Mouse (Mus musculus) embryonic stem cell, embryonic (primary cell): ENCODE measurements around the gene Rnf208.

Experiments
- CTCF ChIA-PET, 4 experiments: fragments of 300-600 bp in 2 of 4; fragments of 350-600 bp in 2 of 4; sonication (Branson Sonifier 250); formaldehyde crosslinking; loops; one replicate each; lab custom pipeline; 2022; ENCODE audit warnings: inconsistent platforms in 2 of 4; lab: Charles Lee
- POLR2A ChIA-PET, 4 experiments: fragments of 300-600 bp in 2 of 4; fragments of 350-600 bp in 2 of 4; sonication (Branson Sonifier 250); formaldehyde crosslinking; loops; one replicate each; lab custom pipeline; 2022; ENCODE audit warnings: antibody characterized with exemption in 4 of 4, inconsistent platforms in 1 of 4; lab: Charles Lee

The Rnf208 gene

DNA sequence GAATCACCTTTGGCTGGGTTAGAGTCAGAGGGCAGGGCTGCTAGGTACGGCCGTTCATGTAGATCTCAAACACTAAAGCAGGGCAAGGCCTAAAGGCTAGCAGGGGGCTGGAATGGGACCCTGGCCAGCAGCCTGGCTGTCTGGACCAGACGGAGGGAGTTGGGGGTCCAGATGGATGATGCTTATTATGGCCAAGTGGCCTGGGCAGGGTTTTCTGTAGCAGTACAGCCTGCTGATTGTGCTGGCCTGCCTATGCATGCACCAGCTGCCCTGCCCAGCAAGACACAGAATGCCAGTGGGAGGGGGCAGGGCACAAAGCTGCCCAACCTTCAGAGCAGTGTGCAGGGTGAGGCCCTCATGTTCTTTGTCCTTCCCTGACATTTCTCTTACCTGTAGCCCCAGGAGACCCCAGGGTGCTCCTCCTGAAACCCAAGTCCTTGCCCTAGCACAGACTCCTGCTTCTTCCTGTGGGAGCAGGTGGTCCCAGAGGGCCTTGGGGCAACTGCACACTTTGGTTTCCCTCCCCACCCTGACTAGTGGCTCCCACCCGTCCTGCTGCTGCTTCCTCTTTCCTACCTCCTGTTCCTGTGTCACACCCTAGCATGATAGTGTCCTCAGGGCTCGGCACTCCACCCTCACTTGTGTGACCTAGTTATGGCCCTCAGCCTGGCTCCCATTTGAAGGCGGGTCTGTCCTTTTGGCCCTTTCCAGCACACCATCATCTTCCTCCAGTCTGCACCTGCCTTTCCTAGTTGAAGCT, 24.0 kb downstream of the Rnf208 start:
- CTCF ChIA-PET: interaction anchor here (0.6 to 5.0 kb wide), 8 partner anchors 13 to 315 kb away, joined by 3 to 16 read pairs (median 4); partner anchors contain the start of gene Ajm1 (in 1 of the 4)

GRCm38 (mm10) chr2:25266720-25267119, 24.7 kb downstream of the Rnf208 start:
- POLR2A ChIA-PET: interaction anchor here (0.5 to 75.9 kb wide), 30 partner anchors 11 to 1404 kb away, joined by 3 to 2347 read pairs (median 4); partner anchors contain the start of genes Tor4a (in 3 of the 4), Tubb4b (in 3 of the 4), Fam166a (in 2 of the 4) and Nelfb (in 2 of the 4)
- CTCF ChIA-PET: interaction anchor here in 2 of 4 experiments (1.4 to 5.0 kb wide), 3 partner anchors 13 to 314 kb away, joined by 3 to 16 read pairs (median 4); partner anchors contain the start of gene Ajm1 (in 1 of the 2)

More for the DNA sequence above, 24.0 kb downstream of the Rnf208 start:
- POLR2A ChIA-PET: interaction anchor here (0.5 to 75.9 kb wide), 29 partner anchors 10 to 1403 kb away, joined by 3 to 2347 read pairs (median 4); partner anchors contain the start of genes Cysrt1 (in 2 of the 4), Fam166a (in 2 of the 4), Nelfb (in 2 of the 4) and Rnf208 (in 2 of the 4)

- POLR2A ChIA-PET: interaction anchor here in 3 of 4 experiments (0.6 to 75.9 kb wide), 27 partner anchors 11 to 318 kb away, joined by 3 to 2347 read pairs (median 4); partner anchors contain the start of genes Tor4a (in 3 of the 3), Tubb4b (in 3 of the 3), Fam166a (in 2 of the 3) and Nelfb (in 2 of the 3)
- CTCF ChIA-PET: interaction anchor here in 3 of 4 experiments (0.5 to 5.0 kb wide), 5 partner anchors 12 to 314 kb away, joined by 3 to 16 read pairs (median 3); partner anchors contain the start of gene Ajm1 (in 1 of the 3)
These were observed 25.2 kb downstream of the Rnf208 start for GRCm38 (mm10) chr2:25267241-25267640.

DNA sequence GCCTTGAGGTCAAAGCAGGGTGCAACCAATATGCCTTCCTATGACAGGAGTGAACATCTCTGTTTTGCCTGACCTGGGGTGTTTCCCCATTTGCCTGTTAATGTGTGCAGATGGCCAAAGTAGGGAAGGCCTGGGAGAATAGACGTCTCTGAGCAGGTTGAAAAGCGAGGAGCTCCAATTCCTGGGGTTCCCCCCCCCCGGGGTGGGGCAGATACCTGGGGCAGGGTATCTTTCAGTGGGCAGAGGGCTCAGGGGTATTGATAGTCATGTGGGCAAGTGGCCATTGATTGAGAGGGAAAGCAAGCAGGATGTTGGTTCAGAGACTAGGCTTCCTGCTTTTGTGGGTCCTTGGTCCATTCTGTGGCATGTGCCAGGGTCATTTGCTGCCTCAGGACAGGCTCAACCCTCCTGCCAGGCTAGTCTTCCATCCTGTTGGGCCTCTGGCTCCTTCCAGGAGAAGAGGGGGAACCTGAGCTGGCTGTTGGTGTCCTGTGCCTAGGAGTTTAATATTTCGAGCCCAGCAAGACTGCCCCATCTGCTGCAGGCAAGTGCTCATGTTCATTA, 25.8 kb downstream of the Rnf208 start:
- CTCF ChIA-PET: interaction anchor here in 3 of 4 experiments (0.5 to 5.0 kb wide), 6 partner anchors 11 to 134 kb away, joined by 3 to 16 read pairs (median 3); no protein-coding TSS in a partner anchor
- POLR2A ChIA-PET: interaction anchor here in 3 of 4 experiments (0.6 to 75.9 kb wide), 24 partner anchors 11 to 292 kb away, joined by 3 to 2347 read pairs (median 4); partner anchors contain the start of genes Tubb4b (in 3 of the 3), Fam166a (in 2 of the 3), Nelfb (in 2 of the 3) and Rnf224 (in 2 of the 3)

DNA sequence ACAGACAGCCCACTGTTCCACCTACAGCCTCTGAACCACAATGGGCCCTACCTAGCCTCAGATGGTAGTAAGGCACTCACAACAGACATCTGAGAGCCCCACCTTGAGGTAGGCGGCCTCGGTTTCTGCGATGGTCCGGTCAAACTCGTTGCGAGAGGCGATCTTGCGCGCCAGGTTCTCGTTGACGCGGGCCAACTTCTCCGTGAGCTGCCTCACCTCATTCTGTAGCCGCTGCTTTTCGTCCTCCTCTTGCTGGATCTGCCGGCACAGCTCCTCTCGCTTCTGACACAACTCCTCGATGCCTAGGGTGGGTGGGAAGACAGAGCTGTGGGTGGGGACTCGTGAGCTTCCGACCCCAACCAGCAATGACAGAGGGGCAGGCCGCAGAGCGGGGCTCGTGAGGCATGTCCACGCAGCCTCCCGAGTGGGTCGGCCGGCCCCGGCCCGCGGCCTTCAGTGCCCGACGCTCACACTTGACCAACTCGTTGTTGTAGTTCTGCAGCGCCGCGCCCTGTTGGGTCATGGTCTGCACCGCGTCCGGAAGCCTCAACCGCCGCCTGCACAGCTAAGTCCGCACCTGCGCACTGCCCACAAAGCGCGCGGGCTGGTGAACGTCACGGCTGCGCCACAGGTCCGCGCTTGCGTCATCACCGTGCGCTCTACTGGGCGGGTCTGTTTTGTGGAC, 29.9 kb downstream of the Rnf208 start, which contains the start of the genes Ssna1 and Anapc2:
Gene Ssna1 (minus strand): TSS at position 612 of the 685 bp plus-strand sequence.
Gene Anapc2 (plus strand): TSS at position 652 of the 685 bp plus-strand sequence.
- ChIA-PET CTCF (interaction anchor here (0.6 to 2.5 kb wide), 32 partner anchors 9 to 806 kb away, joined by 3 to 11 read pairs (median 3); partner anchors contain the start of genes Nrarp (in 1 of the 4), Tprn (in 1 of the 4) and Traf2 (in 1 of the 4)), POLR2A (interaction anchor here (0.6 to 75.9 kb wide), 77 partner anchors 9 to 1174 kb away, joined by 3 to 2347 read pairs (median 4); partner anchors contain the start of genes Tprn (in 4 of the 4), Lrrc26 (in 3 of the 4), Man1b1 (in 3 of the 4) and Tubb4b (in 3 of the 4))

- ChIA-PET CTCF (interaction anchor here (0.7 to 2.5 kb wide), 24 partner anchors 9 to 274 kb away, joined by 3 to 11 read pairs (median 3); partner anchors contain the start of genes Nrarp (in 1 of the 4) and Traf2 (in 1 of the 4)), POLR2A (interaction anchor here (0.6 to 75.9 kb wide), 63 partner anchors 9 to 353 kb away, joined by 3 to 2347 read pairs (median 4); partner anchors contain the start of genes Tprn (in 4 of the 4), Lrrc26 (in 3 of the 4), Man1b1 (in 3 of the 4) and Tubb4b (in 3 of the 4))
These were observed 30.5 kb downstream of the Rnf208 start for GRCm38 (mm10) chr2:25272515-25272914.

DNA sequence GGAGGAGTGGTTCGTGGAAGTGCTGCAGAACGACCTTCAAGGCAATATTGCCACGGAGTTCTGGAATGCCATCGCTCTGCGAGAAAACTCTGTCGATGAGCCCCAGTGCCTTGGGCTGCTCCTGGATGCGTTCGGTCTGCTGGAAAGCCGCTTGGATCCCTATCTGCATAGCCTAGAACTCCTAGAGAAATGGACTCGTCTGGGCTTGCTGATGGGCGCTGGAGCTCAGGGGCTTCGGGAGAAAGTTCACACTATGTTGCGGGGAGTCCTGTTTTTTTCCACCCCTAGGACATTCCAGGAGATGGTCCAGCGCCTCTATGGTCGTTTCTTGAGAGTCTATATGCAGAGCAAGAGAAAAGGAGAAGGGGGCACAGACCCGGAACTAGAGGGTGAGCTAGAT, 31.0 kb downstream of the Rnf208 start:
- POLR2A ChIA-PET: interaction anchor here (0.6 to 75.9 kb wide), 38 partner anchors 9 to 353 kb away, joined by 3 to 2347 read pairs (median 4); partner anchors contain the start of genes Tprn (in 4 of the 4), Tubb4b (in 3 of the 4), Fam166a (in 2 of the 4) and Lrrc26 (in 2 of the 4)
- CTCF ChIA-PET: interaction anchor here in 3 of 4 experiments (0.5 to 2.5 kb wide), 13 partner anchors 8 to 129 kb away, joined by 3 to 11 read pairs (median 4); partner anchors contain the start of genes Nrarp (in 1 of the 3) and Tmem203 (in 1 of the 3)

GRCm38 (mm10) chr2:25278928-25279882, 37.1 kb downstream of the Rnf208 start:
- POLR2A ChIA-PET: interaction anchor here in 3 of 4 experiments (0.6 to 3.7 kb wide), 25 partner anchors 10 to 1357 kb away, joined by 3 to 21 read pairs (median 3); partner anchors contain the start of genes Lrrc26 (in 2 of the 3), Tprn (in 2 of the 3), Arrdc1 (in 1 of the 3) and Sapcd2 (in 1 of the 3)
- CTCF ChIA-PET: interaction anchor here (0.5 to 3.5 kb wide), 98 partner anchors 8 to 1131 kb away, joined by 3 to 28 read pairs (median 4); partner anchors contain the start of genes Tmem203 (in 3 of the 4), AL732309.1 (in 2 of the 4), Entpd2 (in 2 of the 4) and Tmem210 (in 2 of the 4)

DNA sequence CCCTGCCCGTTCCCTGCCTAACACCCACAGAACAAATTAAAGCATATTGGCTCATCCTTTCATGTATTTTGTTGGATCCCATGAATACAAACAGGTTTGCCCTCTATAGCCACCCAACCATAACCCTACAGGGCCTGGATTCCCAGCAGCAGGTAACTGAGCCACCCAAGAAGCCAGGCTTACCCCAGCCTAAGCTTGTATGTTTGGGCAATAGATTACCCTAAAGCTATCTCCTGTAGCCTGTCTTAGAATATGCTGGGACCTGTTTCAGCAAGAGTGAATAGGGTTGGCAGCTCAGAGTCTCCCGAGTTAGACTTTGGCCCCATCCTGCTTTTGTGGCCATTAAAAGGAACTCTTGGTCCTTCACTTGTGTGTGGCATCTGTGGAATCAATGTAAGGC, 43.5 kb downstream of the Rnf208 start:
- ChIA-PET POLR2A (interaction anchor here in 3 of 4 experiments (0.6 to 2.0 kb wide), 9 partner anchors 13 to 1112 kb away, joined by 3 to 6 read pairs (median 3); partner anchors contain the start of genes Anapc2 (in 1 of the 3), Dpp7 (in 1 of the 3), Ssna1 (in 1 of the 3) and Tprn (in 1 of the 3)), CTCF (no interaction called here)

- ChIA-PET POLR2A (interaction anchor here in 2 of 4 experiments (0.9 to 2.2 kb wide), 10 partner anchors 14 to 79 kb away, joined by 3 to 8 read pairs (median 4); partner anchors contain the start of genes Anapc2 (in 2 of the 2), Ssna1 (in 2 of the 2), Dpp7 (in 1 of the 2) and Nelfb (in 1 of the 2)), CTCF (interaction anchor here in 1 of 4 experiments (2.6 kb wide), 1 partner anchor 8 kb away, joined by 8 read pairs; no protein-coding TSS in a partner anchor)
These were observed 44.3 kb downstream of the Rnf208 start for GRCm38 (mm10) chr2:25286314-25286713.

GRCm38 (mm10) chr2:25286837-25287636, 45.0 kb downstream of the Rnf208 start:
- ChIA-PET CTCF (interaction anchor here in 2 of 4 experiments (1.7 to 2.6 kb wide), 2 partner anchors 8 to 9 kb away, joined by 8 to 13 read pairs; no protein-coding TSS in a partner anchor), POLR2A (interaction anchor here in 3 of 4 experiments (0.6 to 2.2 kb wide), 12 partner anchors 14 to 94 kb away, joined by 3 to 8 read pairs (median 4); partner anchors contain the start of genes Anapc2 (in 3 of the 3), Ssna1 (in 3 of the 3), Tprn (in 2 of the 3) and Man1b1 (in 1 of the 3))

GRCm38 (mm10) chr2:25287927-25288649, 46.0 kb downstream of the Rnf208 start, which contains the start of gene Tmem210:
Gene Tmem210, plus strand, starts transcription at chr2:25288145.
- POLR2A ChIA-PET: interaction anchor here in 3 of 4 experiments (0.6 to 3.5 kb wide), 17 partner anchors 9 to 93 kb away, joined by 3 to 16 read pairs (median 4); partner anchors contain the start of genes Anapc2 (in 3 of the 3), Ssna1 (in 3 of the 3), Tprn (in 3 of the 3) and Man1b1 (in 1 of the 3)
- CTCF ChIA-PET: interaction anchor here in 2 of 4 experiments (1.7 to 2.6 kb wide), 2 partner anchors 9 to 10 kb away, joined by 8 to 13 read pairs; no protein-coding TSS in a partner anchor
